Mouse (Mus musculus): ENCODE results near the gene Olah.

GRCm38 (mm10) chr2:3387105-3387860 is 9.7 kb downstream of the Olah start:
- no peak for TF ChIP-seq HCFC1 (IDR thresholded peaks at IDR 0.05; ENCODE audit: low read depth, low read length)
- TF ChIP-seq ZC3H11A (IDR thresholded peaks at IDR 0.05; ENCODE audit: low read depth, low read length): no peak
- TF ChIP-seq CTCF (conservative IDR thresholded peaks at IDR 0.05 in 1 of 2, IDR thresholded peaks at IDR 0.05 in 1 of 2; ENCODE audit: low read depth in 2 of 2, low read length in 2 of 2): no peak
- no peak for TF ChIP-seq POLR2A (IDR thresholded peaks at IDR 0.05; ENCODE audit: low read depth, low read length)
- TF ChIP-seq ELF1 (IDR thresholded peaks at IDR 0.05; ENCODE audit: low read depth, low read length): no peak
- TF ChIP-seq USF1 (IDR thresholded peaks at IDR 0.05; ENCODE audit: low read depth, low read length): no peak
- TF ChIP-seq EP300 (IDR thresholded peaks at IDR 0.05; ENCODE audit: low read length): no peak
- no peak for TF ChIP-seq CHD1 (IDR thresholded peaks at IDR 0.05; ENCODE audit: low read depth, low read length)
- TF ChIP-seq RCOR1 (conservative IDR thresholded peaks at IDR 0.05; ENCODE audit: low read depth, low read length): no peak
- no peak for TF ChIP-seq TBP (conservative IDR thresholded peaks at IDR 0.05; ENCODE audit: low read depth, low read length)

Data from CH12.LX (cell line).